In genomic region chr13:73603522-73604155, GRCm38 (mm10) we compare ENCODE assay signal across 8 mouse cellular contexts. TPM values are rescaled to one million over a fixed set of nuclear protein-coding genes. Genes with fewer than 3 reads are reported as not detected.
DNase-seq lines count a peak whose midpoint lies in the region; ATAC-seq lines count a peak whose summit lies in the region.

Clptm1l (plus strand) TSS chr13:73604006.

- peak; percentile 97 for ATAC-seq in CD4-positive, CD25-positive, alpha-beta regulatory T cell, adult 4 months
- peak; percentile 88 for ATAC-seq in heart, embryonic 14.5 days (ENCODE audit: insufficient number of reproducible peaks, insufficient read depth, low FRiP score, low read depth)
- ATAC-seq in liver, embryonic 13.5 days (ENCODE audit: low read depth), result peak; percentile 97
- peak; percentile 97 for ATAC-seq in stomach, embryonic 16.5 days (ENCODE audit: insufficient read depth, low FRiP score)

- peak within 1 kb of the TSS; percentile 81 to 90 for H3K4me3 ChIP-seq in heart, embryonic 14.5 days (ENCODE audit: control insufficient read depth in 1 of 2, insufficient read depth in 1 of 2, low read depth in 1 of 2, low read length in 2 of 2)
- H3K4me3 ChIP-seq in liver, embryonic 13.5 days (replicated peaks), result peak within 1 kb of the TSS; percentile 84
- peak within 1 kb of the TSS; percentile 88 for H3K4me3 ChIP-seq in stomach, embryonic 16.5 days (replicated peaks; ENCODE audit: low read length)

- peaks cover 31% of the 10 kb centered on the region for H3K36me3 ChIP-seq in heart, embryonic 14.5 days (ENCODE audit: control insufficient read depth, insufficient read depth, low read length)
- H3K36me3 ChIP-seq in liver, embryonic 13.5 days, result peaks cover 33% of the 10 kb centered on the region
- peaks cover 12% of the 10 kb centered on the region; the same call in 1 of the 2 replicates for H3K36me3 ChIP-seq in stomach, embryonic 16.5 days (ENCODE audit: control insufficient read depth, insufficient read depth, low read length)

- H3K27ac ChIP-seq in heart, embryonic 14.5 days (replicated peaks in 1 of 2; ENCODE audit: control insufficient read depth in 1 of 2, insufficient read depth in 1 of 2, low read depth in 2 of 2, low read length in 2 of 2), result peak within 1 kb of the TSS; percentile 75 to 83; a peak in 3 of 4 replicates
- H3K27ac ChIP-seq in liver, embryonic 13.5 days, result peak within 1 kb of the TSS; percentile 65
- H3K27ac ChIP-seq in stomach, embryonic 16.5 days (ENCODE audit: low read length), result peak within 1 kb of the TSS; percentile 63; the same call in 1 of the 2 replicates

- under 1% methylated on average over 48 of the region's 53 CpGs for WGBS in heart, embryonic 14.5 days
- under 1% methylated on average over 53 of the region's 53 CpGs for WGBS in liver, embryonic 13.5 days (ENCODE audit: insufficient replicate concordance)
- under 1% methylated on average over 53 of the region's 53 CpGs for WGBS in stomach, embryonic 16.5 days

- no peaks in the 10 kb centered on the region for H3K9me3 ChIP-seq in heart, embryonic 14.5 days (ENCODE audit: control insufficient read depth, low read length)
- H3K9me3 ChIP-seq in liver, embryonic 13.5 days (replicated peaks), result no peaks in the 10 kb centered on the region
- H3K9me3 ChIP-seq in stomach, embryonic 16.5 days (replicated peaks; ENCODE audit: control insufficient read depth, low read length), result no peaks in the 10 kb centered on the region

- peak within 1 kb of the TSS; percentile 95 for H3K9ac ChIP-seq in heart, embryonic 14.5 days (ENCODE audit: low read length)
- peak within 1 kb of the TSS; percentile 86 for H3K9ac ChIP-seq in liver, embryonic 13.5 days
- peak within 1 kb of the TSS; percentile 94 for H3K9ac ChIP-seq in stomach, embryonic 16.5 days (ENCODE audit: low read length)

- DNase-seq in c-Kit-negative CD71-positive TER-119-positive erythroid progenitor cells, embryonic 14.5 days (ENCODE audit: low read depth, low spot score), result peak; percentile 84
- peak; percentile 73 for DNase-seq in fibroblast of lung, adult 2 months (ENCODE audit: low read depth)
- DNase-seq in kidney, postnatal 14 days, result peak; percentile 99
- peak; percentile 92 for DNase-seq in liver, embryonic 13.5 days
- DNase-seq in neural tube, embryonic 10.5 days (ENCODE audit: extremely low spot score, low spot score), result peak; percentile 96

- H3K4me1 ChIP-seq in heart, embryonic 14.5 days (ENCODE audit: control insufficient read depth in 2 of 2, insufficient read depth in 2 of 2, low read length in 2 of 2), result peaks cover 6 to 15% of the 10 kb centered on the region in 2 experiments
- peaks cover 25% of the 10 kb centered on the region for H3K4me1 ChIP-seq in liver, embryonic 13.5 days (replicated peaks)
- peaks cover 10% of the 10 kb centered on the region for H3K4me1 ChIP-seq in stomach, embryonic 16.5 days (ENCODE audit: control insufficient read depth, insufficient read depth, low read length)

- H3K4me2 ChIP-seq in heart, embryonic 14.5 days (ENCODE audit: low read length), result peak within 1 kb of the TSS; percentile 95
- H3K4me2 ChIP-seq in liver, embryonic 13.5 days, result peak within 1 kb of the TSS; percentile 93
- peak within 1 kb of the TSS; percentile 85 for H3K4me2 ChIP-seq in stomach, embryonic 16.5 days (ENCODE audit: low read depth, low read length)

- no peaks in the 10 kb centered on the region; the same call in 1 of the 2 replicates for H3K27me3 ChIP-seq in heart, embryonic 14.5 days (ENCODE audit: control insufficient read depth, insufficient read depth, low read length)
- H3K27me3 ChIP-seq in liver, embryonic 13.5 days, result no peaks in the 10 kb centered on the region
- no peaks in the 10 kb centered on the region for H3K27me3 ChIP-seq in stomach, embryonic 16.5 days (ENCODE audit: control insufficient read depth, insufficient read depth, low read length)

RNA-seq across cellular contexts. Expression of gene Clptm1l, which starts in this region (rescaled TPM):
- 10 to 100 TPM; 19.1 to 44.9 TPM for polyA plus RNA-seq in CD4-positive, CD25-positive, alpha-beta regulatory T cell, adult 4 months (2017; shearing (Covaris generic))
- polyA plus RNA-seq in heart, embryonic 14.5 days (2014; fragmentation: Nextera tagmentation; extraction: Ambion mirVana), result 103 and 113 TPM in 2 replicates
- 90.3 and 90.6 TPM in 2 replicates for polyA plus RNA-seq in liver, embryonic 13.5 days (2015; fragmentation: Nextera tagmentation; extraction: Ambion mirVana)
- 117 TPM in 2 replicates for polyA plus RNA-seq in stomach, embryonic 16.5 days (2015; fragmentation: Nextera tagmentation; extraction: Ambion mirVana)

Comparison
In these comparisons a context has a peak if more than half of its experiments do, and no peak if none do; other contexts are left out.
1. Peak in every context shown above with its lines: DNase-seq, ATAC-seq, H3K4me3 ChIP-seq and H3K27ac ChIP-seq.